Mouse (Mus musculus) cerebellum, postnatal 14 days (tissue): ENCODE measurements around the gene Wdr81.

Source experiments
- DNase-seq, 2 experiments: peaks; one replicate each; pipeline ENCODE4 v3.0.0; 2021; ENCODE audit warnings: mixed read lengths in 2 of 2

Wdr81 gene

GRCm38 (mm10) chr11:75395611-75396010 lies 58.9 kb downstream of the Wdr81 start:
- no peak for DNase-seq
